Mouse (Mus musculus) midbrain, embryonic 10.5 days (tissue): ENCODE data around the gene Enkur. TPM values are rescaled to one million over a fixed set of nuclear protein-coding genes. Genes with fewer than 3 reads are reported as not detected.

Source experiments
- DNase-seq: peaks from one replicate; pipeline ENCODE4 v3.0.0-alpha.2; 2017; ENCODE audit warnings: low spot score
- H3K27ac ChIP-seq: fragments of 300-500 bp; sonication (generic); replicated peaks from 2 replicates; pipeline ENCODE4 v1.5.1; 2016; ENCODE audit warnings: mild to moderate bottlenecking
- H3K27me3 ChIP-seq: fragments of 300-500 bp; sonication (generic); 2 replicates; pipeline ENCODE4 v1.6.1; 2016; ENCODE audit warnings: low read depth, mild to moderate bottlenecking; ENCODE audit not compliant: poor library complexity, severe bottlenecking
- H3K36me3 ChIP-seq: fragments of 300-500 bp; sonication (generic); 2 replicates; pipeline ENCODE4 v1.6.1; 2016; ENCODE audit warnings: mild to moderate bottlenecking, moderate library complexity
- H3K4me1 ChIP-seq: fragments of 300-500 bp; sonication (generic); 2 replicates; pipeline ENCODE4 v1.6.1; 2016
- H3K4me3 ChIP-seq: fragments of 300-500 bp; sonication (generic); 2 replicates; pipeline ENCODE4 v1.5.1; 2016; ENCODE audit warnings: mild to moderate bottlenecking, moderate library complexity
- H3K9me3 ChIP-seq: fragments of 300-500 bp; sonication (generic); replicated peaks from 2 replicates; pipeline ENCODE4 v1.6.1; 2016; ENCODE audit warnings: mild to moderate bottlenecking
- WGBS: fragments of 180-500 bp; shearing (Covaris S2); methylation state at CpG from one replicate; pipeline ENCODE4 v1.1.7; 2016; 5-methylcytosine and 5-hydroxymethylcytosine counted together
- polyA plus RNA-seq: library from polyadenylated mRNA; unstranded; fragments of >200 nt; fragmentation: Nextera tagmentation; extraction: Ambion mirVana; gene quantifications from 2 replicates; pipeline ENCODE4 v1.2.1, GENCODE M21; 2016

The Enkur gene
- polyA plus RNA-seq, 1 experiment from 2014 or later: 0.95 TPM

GRCm38 (mm10) chr2:21179136-21179535 lies 26.0 kb downstream of the Enkur start:
- H3K36me3 ChIP-seq: no peaks in the 10 kb centered on the region
- 96% methylated on average over 5 of the region's 5 CpGs for WGBS
- no peaks in the 10 kb centered on the region for H3K27me3 ChIP-seq

GRCm38 (mm10) chr2:21172797-21173196 lies 32.4 kb downstream of the Enkur start:
- no peak for DNase-seq
- H3K9me3 ChIP-seq: no peaks in the 10 kb centered on the region

More at GRCm38 (mm10) chr2:21179136-21179535, 26.0 kb downstream of the Enkur start:
- no peaks in the 10 kb centered on the region for H3K4me1 ChIP-seq
- H3K27ac ChIP-seq: no peak overlapping the region
- no peaks in the 10 kb centered on the region for H3K9me3 ChIP-seq
- no peak overlapping the region for H3K4me3 ChIP-seq
- DNase-seq: no peak

DNA sequence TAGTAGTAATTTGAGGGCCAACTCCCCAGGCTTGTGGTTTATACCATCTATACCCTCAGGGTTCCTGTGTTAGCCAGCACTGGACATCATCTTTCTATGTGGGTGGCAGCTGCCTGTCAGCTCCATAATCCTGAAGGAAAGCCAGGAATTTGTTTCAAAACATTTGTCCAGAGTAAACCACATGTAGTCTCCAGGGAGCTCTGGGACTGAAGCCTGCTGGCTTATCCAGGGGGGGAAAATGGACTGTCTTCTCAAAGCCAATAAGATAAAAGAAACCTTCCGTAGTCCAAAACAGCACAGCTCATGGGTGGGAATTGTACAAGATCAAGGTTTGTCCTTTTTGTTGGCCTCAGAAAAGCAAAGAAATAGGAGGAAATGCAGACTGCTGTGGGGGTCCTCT lies 37.2 kb downstream of the Enkur start:
- no peaks in the 10 kb centered on the region for H3K36me3 ChIP-seq
- H3K27me3 ChIP-seq: no peaks in the 10 kb centered on the region
- H3K4me1 ChIP-seq: no peaks in the 10 kb centered on the region
- H3K4me3 ChIP-seq: no peak overlapping the region
- no peak overlapping the region for H3K27ac ChIP-seq
- WGBS: 95% methylated on average over 1 of the region's 1 CpGs
- no peaks in the 10 kb centered on the region for H3K9me3 ChIP-seq
- no peak for DNase-seq

More at GRCm38 (mm10) chr2:21172797-21173196, 32.4 kb downstream of the Enkur start:
- no peak overlapping the region for H3K27ac ChIP-seq
- H3K4me1 ChIP-seq: no peaks in the 10 kb centered on the region
- 85% methylated on average over 3 of the region's 3 CpGs for WGBS
- no peaks in the 10 kb centered on the region for H3K36me3 ChIP-seq
- H3K27me3 ChIP-seq: no peaks in the 10 kb centered on the region
- no peak overlapping the region for H3K4me3 ChIP-seq

GRCm38 (mm10) chr2:21164296-21164695 lies 40.9 kb downstream of the Enkur start:
- H3K4me1 ChIP-seq: no peaks in the 10 kb centered on the region
- H3K27me3 ChIP-seq: no peaks in the 10 kb centered on the region
- no peaks in the 10 kb centered on the region for H3K36me3 ChIP-seq
- no peak overlapping the region for H3K4me3 ChIP-seq
- H3K9me3 ChIP-seq: no peaks in the 10 kb centered on the region
- no peak overlapping the region for H3K27ac ChIP-seq
- 88% methylated on average over 8 of the region's 8 CpGs for WGBS
- DNase-seq: no peak

GRCm38 (mm10) chr2:21153469-21153868 lies 51.7 kb downstream of the Enkur start:
- Histone ChIP-seq H3K36me3 (no peaks in the 10 kb centered on the region), H3K4me1 (peaks cover 8% of the 10 kb centered on the region), H3K9me3 (no peaks in the 10 kb centered on the region), H3K27ac (no peak overlapping the region), H3K4me3 (no peak overlapping the region), H3K27me3 (no peaks in the 10 kb centered on the region)
- WGBS: 86% methylated on average over 3 of the region's 3 CpGs
- no peak for DNase-seq

DNA sequence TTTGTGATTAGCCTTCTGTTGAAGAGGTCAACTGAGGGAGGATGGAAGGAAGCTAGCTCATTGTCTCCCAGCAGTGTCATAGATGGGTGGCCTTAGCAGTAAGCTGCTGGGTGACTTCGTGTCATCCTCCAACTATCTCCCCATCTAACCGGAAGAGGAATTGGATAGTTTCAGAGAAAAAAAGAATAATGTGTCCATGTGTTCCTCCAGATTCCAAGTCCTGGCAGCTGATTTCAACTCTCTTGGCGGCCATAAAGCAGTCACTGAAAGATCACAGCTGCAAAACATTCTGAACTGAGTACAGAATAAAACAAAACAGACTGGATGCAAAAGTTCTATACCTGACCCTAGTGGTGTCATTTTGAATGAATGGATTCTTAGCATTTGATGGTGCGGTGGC lies 58.0 kb downstream of the Enkur start:
- no peak for DNase-seq
- H3K4me3 ChIP-seq: no peak overlapping the region
- H3K4me1 ChIP-seq: peaks cover 9% of the 10 kb centered on the region
- 90% methylated on average over 4 of the region's 4 CpGs for WGBS
- no peaks in the 10 kb centered on the region for H3K9me3 ChIP-seq
- H3K27ac ChIP-seq: no peak overlapping the region
- H3K36me3 ChIP-seq: no peaks in the 10 kb centered on the region
- peaks cover 12% of the 10 kb centered on the region for H3K27me3 ChIP-seq

- H3K27me3 ChIP-seq: peaks cover 12% of the 10 kb centered on the region
- H3K27ac ChIP-seq: no peak overlapping the region
Observed at GRCm38 (mm10) chr2:21146486-21146885, 58.7 kb downstream of the Enkur start.

DNA sequence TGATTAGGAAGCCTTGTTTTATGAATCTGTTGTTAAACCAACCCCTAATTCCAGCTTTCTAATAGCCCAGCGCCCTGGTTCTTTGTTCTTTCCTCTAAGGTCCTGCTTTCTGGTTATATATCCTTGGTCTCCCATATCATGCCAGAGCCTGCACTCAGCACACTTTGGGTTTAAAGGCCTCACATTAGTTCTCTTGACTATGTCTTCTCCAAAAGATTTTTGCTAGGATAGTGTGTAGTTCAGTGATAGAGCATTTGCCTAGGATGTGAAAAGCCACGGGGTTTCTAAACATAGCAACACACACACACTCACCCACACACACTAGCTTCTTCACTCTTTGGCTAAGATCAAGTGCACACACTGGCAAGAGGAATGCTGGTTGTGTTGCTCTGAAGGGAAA lies 62.5 kb downstream of the Enkur start:
- peak overlapping the region; percentile 69 for H3K4me3 ChIP-seq
- WGBS: 26% methylated on average over 2 of the region's 2 CpGs
- peaks cover 14% of the 10 kb centered on the region for H3K9me3 ChIP-seq
- H3K27ac ChIP-seq: peak overlapping the region; percentile 93
- peak; percentile 13 for DNase-seq
- H3K27me3 ChIP-seq: peaks cover 12% of the 10 kb centered on the region
- no peaks in the 10 kb centered on the region for H3K36me3 ChIP-seq
- H3K4me1 ChIP-seq: peaks cover 20% of the 10 kb centered on the region

More at GRCm38 (mm10) chr2:21146486-21146885, 58.7 kb downstream of the Enkur start:
- Histone ChIP-seq H3K36me3 (no peaks in the 10 kb centered on the region), H3K4me3 (no peak overlapping the region), H3K9me3 (no peaks in the 10 kb centered on the region), H3K4me1 (peaks cover 16% of the 10 kb centered on the region)
- 87% methylated on average over 6 of the region's 6 CpGs for WGBS
- no peak for DNase-seq

GRCm38 (mm10) chr2:21142204-21142580 lies 63.0 kb downstream of the Enkur start:
- no peak for DNase-seq
- under 1% methylated on average over 15 of the region's 15 CpGs for WGBS
- Histone ChIP-seq H3K4me3 (peak overlapping the region; percentile 69), H3K36me3 (no peaks in the 10 kb centered on the region), H3K4me1 (peaks cover 20% of the 10 kb centered on the region), H3K27me3 (peaks cover 12% of the 10 kb centered on the region), H3K27ac (peak overlapping the region; percentile 93), H3K9me3 (peaks cover 14% of the 10 kb centered on the region)

- 0% methylated on average over 37 of the region's 46 CpGs for WGBS
- Histone ChIP-seq H3K9me3 (peaks cover 14% of the 10 kb centered on the region), H3K36me3 (no peaks in the 10 kb centered on the region), H3K27me3 (peaks cover 12% of the 10 kb centered on the region), H3K27ac (peak overlapping the region; percentile 93), H3K4me3 (peak overlapping the region; percentile 69), H3K4me1 (peaks cover 20% of the 10 kb centered on the region)
- peak; percentile 73 for DNase-seq
Observed at GRCm38 (mm10) chr2:21141520-21142203, 63.5 kb downstream of the Enkur start.

- WGBS: 10% methylated on average over 7 of the region's 7 CpGs
- Histone ChIP-seq H3K27me3 (peaks cover 12% of the 10 kb centered on the region), H3K4me3 (peak overlapping the region; percentile 69), H3K27ac (peak overlapping the region; percentile 93), H3K4me1 (peaks cover 20% of the 10 kb centered on the region), H3K9me3 (peaks cover 14% of the 10 kb centered on the region), H3K36me3 (no peaks in the 10 kb centered on the region)
- no peak for DNase-seq
Observed at GRCm38 (mm10) chr2:21141189-21141519, 64.0 kb downstream of the Enkur start.
